Comparison of ENCODE assay signal across 16 mouse cellular contexts in the genomic region with DNA sequence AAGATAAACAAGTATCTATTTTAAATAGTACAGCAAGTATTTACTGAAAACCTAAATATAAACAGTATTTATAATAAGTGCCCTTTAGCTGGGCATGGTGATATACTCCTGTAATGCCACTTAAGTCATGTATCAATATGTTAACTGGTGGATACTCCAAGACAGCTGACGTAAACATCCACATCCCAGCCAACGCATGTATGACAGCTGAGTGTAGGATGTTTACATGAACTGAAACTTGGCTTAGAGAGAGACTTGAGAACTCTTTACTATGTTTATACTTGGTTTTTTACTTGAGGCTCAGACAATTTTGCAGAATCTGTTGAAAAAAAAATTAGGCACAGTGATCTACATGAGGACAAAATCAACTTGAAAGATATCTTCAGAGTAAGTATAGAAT.
"Had no signal": no experiment of that assay in that cellular context is flagged by ENCODE, and none has a peak within 500 bp of the region (broad histone marks: within the 10 kb centered on the region; RNA-seq: fewer than 3 reads in every experiment).

No protein-coding gene starts in this region.

- H3K9me3 ChIP-seq: liver, embryonic 13.5 days; megakaryocyte, embryonic 14.5 days; midbrain, embryonic 10.5 days; midbrain, embryonic 13.5 days; neural tube, embryonic 13.5 days had no signal

- H3K4me2 ChIP-seq: liver, embryonic 13.5 days; midbrain, embryonic 13.5 days; neural tube, embryonic 13.5 days had no signal

- DNase-seq: kidney, adult 2 months; kidney, postnatal 25 days; layer of hippocampus, adult 9-11 months; liver, embryonic 13.5 days; retina, postnatal 1 day; right cerebral cortex, postnatal 25 days; spleen, adult 18-20 months; thymus, postnatal 25 days had no signal

- H3K9ac ChIP-seq: liver, embryonic 13.5 days; midbrain, embryonic 13.5 days; neural tube, embryonic 13.5 days had no signal

- H3K27me3 ChIP-seq: liver, embryonic 13.5 days; megakaryocyte, embryonic 14.5 days; midbrain, embryonic 13.5 days; neural tube, embryonic 13.5 days had no signal

- H3K4me3 ChIP-seq: layer of hippocampus, adult 2 months; liver, embryonic 13.5 days; megakaryocyte, embryonic 14.5 days; midbrain, embryonic 10.5 days; midbrain, embryonic 13.5 days; myocyte; neural tube, embryonic 13.5 days had no signal

- H3K27ac ChIP-seq: kidney, postnatal 0 days; layer of hippocampus, adult 2 months; liver, embryonic 13.5 days; midbrain, embryonic 10.5 days; midbrain, embryonic 13.5 days; neural tube, embryonic 13.5 days had no signal

- H3K4me1 ChIP-seq: liver, embryonic 13.5 days; megakaryocyte, embryonic 14.5 days; midbrain, embryonic 10.5 days; midbrain, embryonic 13.5 days; neural tube, embryonic 13.5 days had no signal

- ATAC-seq: midbrain, embryonic 13.5 days; midbrain, embryonic 16.5 days had no signal
